Mouse (Mus musculus) urinary bladder, postnatal 10 days (tissue): Measurements from ENCODE around the gene Pyy.

Experiments used
- DNase-seq: peaks from one replicate; pipeline ENCODE4 v3.0.0; 2022; ENCODE audit warnings: low spot score

Pyy gene

GRCm38 (mm10) chr11:102107732-102108131 lies at the start of gene Pyy:
Gene Pyy, minus strand, starts transcription at chr11:102107832.
- DNase-seq: no peak

GRCm38 (mm10) chr11:102156786-102157089 lies 49.1 kb upstream of the Pyy start:
- no peak for DNase-seq

DNA sequence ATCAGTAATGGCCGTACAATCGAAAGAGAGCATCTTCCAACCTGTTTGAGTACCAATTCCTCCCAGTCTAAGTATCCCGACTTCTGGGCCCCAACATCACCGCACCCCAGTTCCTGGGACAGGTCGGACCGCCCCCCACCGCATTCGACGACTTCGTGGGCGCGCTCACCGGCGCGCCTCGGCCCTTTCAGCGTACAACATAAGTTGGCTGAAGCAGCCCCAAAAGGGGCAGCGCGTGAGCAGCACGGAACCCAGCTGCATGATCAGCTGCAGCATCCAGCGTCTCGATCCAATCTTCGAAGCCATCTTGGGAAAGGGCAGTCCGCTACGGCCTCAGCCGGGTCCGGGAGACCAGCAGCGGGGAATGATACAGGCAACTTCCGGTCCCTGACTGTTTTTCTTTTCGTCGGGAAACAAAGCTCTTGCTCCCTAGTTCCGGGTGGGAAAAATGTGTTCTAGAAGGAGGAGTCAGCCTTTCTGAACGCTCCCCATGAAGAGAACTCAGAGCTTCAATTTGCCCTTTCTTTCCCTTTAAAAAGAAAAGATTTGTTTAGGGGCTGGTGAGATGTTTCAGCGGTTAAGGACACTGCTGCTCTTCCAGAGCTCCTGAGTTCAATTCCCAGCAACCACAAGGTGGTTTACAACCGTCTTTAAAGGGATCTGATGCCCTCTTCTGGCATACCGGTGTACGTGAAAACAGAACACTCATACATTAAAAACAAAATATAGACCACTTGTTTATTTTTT lies 48.6 kb upstream of the Pyy start, which contains the start of gene Tmem101:
Tmem101 (minus strand) TSS at position 366 of the 747 bp plus-strand sequence.
- DNase-seq: peak; percentile 57

GRCm38 (mm10) chr11:102147213-102147989 lies 39.8 kb upstream of the Pyy start:
- DNase-seq: no peak

- DNase-seq: no peak
Observed at GRCm38 (mm10) chr11:102146531-102146930, 38.9 kb upstream of the Pyy start.

DNA sequence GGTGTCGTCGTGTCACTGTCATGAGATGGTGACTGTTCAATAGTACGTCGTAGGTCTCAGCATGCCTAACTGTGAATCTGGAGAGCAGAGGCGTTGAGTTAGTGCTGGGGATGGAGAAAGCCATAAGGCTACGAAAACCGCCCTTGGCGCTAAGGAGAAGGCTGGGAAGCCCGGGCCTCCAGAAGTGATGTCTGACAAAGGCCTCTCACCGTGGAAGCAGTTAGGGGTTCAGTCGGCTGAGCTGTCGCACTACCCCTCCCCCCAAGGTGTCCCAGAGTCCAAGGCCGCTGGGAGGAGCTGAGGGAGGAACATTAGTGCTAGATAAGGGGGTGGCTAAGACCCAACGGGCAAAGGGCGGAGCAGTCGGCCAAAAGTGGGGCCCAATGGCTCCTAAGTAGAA lies 38.4 kb upstream of the Pyy start:
- no peak for DNase-seq

- no peak for DNase-seq
Observed at GRCm38 (mm10) chr11:102145471-102146001, 37.9 kb upstream of the Pyy start, which contains the start of gene Nags. Gene Nags, plus strand, starts transcription at chr11:102145513.

GRCm38 (mm10) chr11:102144957-102145470 lies 37.4 kb upstream of the Pyy start:
- no peak for DNase-seq

- DNase-seq: no peak
Observed at GRCm38 (mm10) chr11:102142355-102142754, 34.7 kb upstream of the Pyy start.

- DNase-seq: no peak
Observed at GRCm38 (mm10) chr11:102140508-102140907, 32.9 kb upstream of the Pyy start.

GRCm38 (mm10) chr11:102138447-102138740 lies 30.8 kb upstream of the Pyy start:
- no peak for DNase-seq

GRCm38 (mm10) chr11:102137625-102138446 lies 30.2 kb upstream of the Pyy start:
- DNase-seq: no peak

- no peak for DNase-seq
Observed at GRCm38 (mm10) chr11:102134516-102134915, 26.9 kb upstream of the Pyy start.

- no peak for DNase-seq
Observed at GRCm38 (mm10) chr11:102117386-102117785, 9.8 kb upstream of the Pyy start.

DNA sequence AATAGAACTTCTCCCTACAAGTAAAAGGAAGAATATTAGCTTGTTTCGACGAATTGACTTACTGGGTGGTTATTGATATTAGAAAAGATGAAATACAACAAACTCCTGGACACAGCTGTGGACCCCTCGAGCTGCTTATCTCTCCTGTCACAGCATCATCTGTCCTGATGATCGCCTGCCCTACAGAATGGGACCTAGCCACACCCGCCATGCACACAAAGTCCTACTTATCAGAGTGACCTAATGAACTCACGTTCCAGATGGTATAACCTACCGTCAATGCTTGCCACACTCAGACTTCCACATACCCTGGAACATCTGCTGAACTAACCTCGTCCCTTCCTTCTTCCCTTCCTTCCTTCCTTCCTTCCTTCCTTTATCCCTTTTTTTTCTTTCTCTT lies 8.6 kb upstream of the Pyy start:
- DNase-seq: no peak

GRCm38 (mm10) chr11:102111576-102111975 lies 3.9 kb upstream of the Pyy start:
- no peak for DNase-seq

DNA sequence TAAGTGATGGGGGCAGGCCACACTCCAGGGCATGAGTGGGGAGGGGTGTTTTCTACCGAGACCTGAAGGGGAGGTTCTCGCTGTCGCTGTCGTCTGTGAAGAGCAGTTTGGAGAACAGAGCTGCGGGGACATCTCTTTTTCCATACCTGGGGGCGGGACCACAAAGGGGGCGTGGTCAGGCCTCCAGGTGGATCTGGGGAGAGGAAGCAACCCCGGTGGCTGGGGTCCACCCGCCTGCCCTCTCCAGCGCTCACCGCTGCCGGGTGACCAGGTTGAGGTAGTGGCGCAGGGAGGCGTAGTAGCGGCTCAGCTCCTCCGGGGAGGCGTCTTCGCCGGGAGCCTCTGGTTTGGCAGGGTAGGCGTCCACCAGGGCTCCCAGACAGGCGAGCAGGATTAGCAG lies 721 bp downstream of the Pyy start:
- no peak for DNase-seq

DNA sequence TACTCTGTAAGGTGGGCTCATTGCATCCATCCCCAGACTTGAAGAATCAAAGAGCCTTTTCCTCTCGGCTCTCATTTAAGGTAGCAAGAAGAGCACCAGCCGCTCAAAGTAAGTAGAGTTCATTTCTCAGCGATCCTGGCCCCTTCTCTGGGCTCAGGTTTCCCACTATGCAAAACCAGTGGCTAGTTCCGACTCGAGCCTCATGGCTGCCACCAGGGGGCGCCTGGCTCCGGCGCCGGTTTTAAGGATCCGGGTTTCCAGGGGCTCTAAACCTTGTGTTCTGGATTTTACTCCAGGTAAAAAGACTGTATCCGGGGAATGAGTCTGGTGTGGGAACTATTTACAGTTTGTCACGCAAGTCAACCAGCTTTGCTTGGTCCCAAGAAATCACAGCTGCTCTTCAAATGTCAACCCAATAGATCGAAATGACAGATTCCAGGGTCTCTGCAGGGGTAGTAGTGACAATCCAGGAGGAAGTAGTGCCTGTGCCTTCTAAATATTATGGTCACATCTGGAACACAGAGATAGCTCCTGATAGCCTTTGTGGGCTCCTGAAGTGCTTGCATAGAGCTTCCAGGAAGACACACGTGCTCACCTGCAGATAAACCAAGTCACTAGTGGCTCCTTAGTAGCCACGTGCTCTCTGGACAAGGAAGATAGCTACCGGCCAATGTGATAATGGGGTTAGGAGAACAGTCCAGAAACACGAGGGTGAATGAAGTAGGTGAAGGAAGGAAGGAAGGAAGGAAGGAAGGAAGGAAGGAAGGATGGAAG lies 5.0 kb downstream of the Pyy start:
- DNase-seq: no peak

- no peak for DNase-seq
Observed at GRCm38 (mm10) chr11:102101219-102101618, 6.4 kb downstream of the Pyy start, which contains the start of gene Ppy. Gene Ppy, minus strand, starts transcription at chr11:102101319.

DNA sequence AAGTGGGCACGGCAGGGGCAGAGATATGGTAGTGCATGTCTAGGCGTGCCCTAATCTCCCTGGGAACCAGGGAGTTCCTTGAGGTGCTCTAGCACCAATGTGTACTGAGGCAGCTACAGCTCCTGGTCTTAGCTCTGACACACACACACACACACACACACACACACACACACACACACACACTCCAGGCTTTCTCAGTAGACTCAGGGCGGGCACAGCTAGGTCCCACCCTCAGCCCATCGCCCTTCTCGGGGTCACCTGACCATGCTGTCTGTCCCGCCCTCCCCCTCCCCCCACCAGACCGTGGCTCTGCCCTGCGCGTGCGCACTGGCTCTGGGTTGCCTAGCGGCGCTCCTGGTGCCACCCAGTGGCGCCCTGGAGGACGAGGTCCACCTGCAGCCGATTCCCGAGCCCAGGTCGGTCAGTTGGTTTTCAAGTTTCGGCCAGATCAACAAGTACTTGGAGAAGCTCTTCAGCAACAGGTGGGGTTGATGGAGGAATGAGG lies 10.7 kb downstream of the Pyy start:
- DNase-seq: peak; percentile 37

DNA sequence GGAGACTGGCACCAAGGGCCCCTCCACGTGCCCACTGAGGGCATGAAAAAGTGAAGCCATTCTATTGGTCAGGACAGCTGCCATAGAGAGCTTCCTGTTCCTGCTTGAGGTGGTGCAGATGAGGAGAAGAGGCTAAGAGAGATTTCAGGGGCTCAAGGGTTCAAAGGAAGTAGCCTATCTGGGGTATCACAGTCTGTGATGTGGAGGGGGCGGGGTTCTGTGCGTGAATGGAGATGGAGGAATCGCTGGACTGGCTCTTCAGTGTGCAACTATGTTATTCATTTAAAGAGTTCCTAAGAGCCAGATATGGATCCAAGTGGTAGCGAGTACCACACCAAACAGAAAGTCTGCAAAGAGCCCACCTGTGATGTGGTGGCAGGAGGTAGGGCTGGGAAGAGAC lies 11.2 kb downstream of the Pyy start:
- DNase-seq: no peak
